Mouse (Mus musculus) layer of hippocampus, adult 2 months (tissue): ENCODE measurements around the gene Cryl1. TPM values are rescaled to one million over a fixed set of nuclear protein-coding genes. Genes with fewer than 3 reads are reported as not detected.

ENCODE experiments used
- DNase-seq, 2 experiments: peaks; one replicate each; pipeline ENCODE4 v3.0.0; 2022; ENCODE audit warnings: low spot score in 2 of 2
- H3K27ac ChIP-seq: fragments of 200-600 bp; 2 replicates; pipeline ENCODE4 v1.8.1; 2022
- H3K4me3 ChIP-seq: fragments of 200-600 bp; 2 replicates; pipeline ENCODE4 v1.8.1; 2022; ENCODE audit warnings: mild to moderate bottlenecking
- CTCF ChIP-seq: fragments of 200-600 bp; conservative IDR thresholded peaks from 2 replicates; pipeline ENCODE4 v1.8.1; 2022; ENCODE audit warnings: antibody characterized with exemption, mild to moderate bottlenecking, moderate library complexity
- total RNA-seq, 2 experiments: library from RNA; stranded (reverse); gene quantifications; 2 replicates each; pipeline ENCODE4 v1.2.3; 2021

Cryl1 gene
- total RNA-seq, 2 experiments from 2014 or later: 18.2 to 21.5 TPM

- Histone ChIP-seq H3K27ac (no peak overlapping the region), H3K4me3 (no peak overlapping the region; the same call in 1 of the 2 replicates)
- DNase-seq: peak; percentile 49 to 82
- peak; percentile 96 for TF ChIP-seq CTCF
Observed at GRCm38 (mm10) chr14:57362726-57363660, 35.3 kb downstream of the Cryl1 start.

GRCm38 (mm10) chr14:57357030-57357429 is 41.3 kb downstream of the Cryl1 start:
- Histone ChIP-seq H3K4me3 (no peak overlapping the region), H3K27ac (no peak overlapping the region)
- DNase-seq: no peak
- no peak for TF ChIP-seq CTCF

- TF ChIP-seq CTCF: no peak
- no peak overlapping the region for H3K4me3 ChIP-seq
- no peak for DNase-seq
- H3K27ac ChIP-seq: no peak overlapping the region
Observed at GRCm38 (mm10) chr14:57351521-57352235, 46.7 kb downstream of the Cryl1 start.

- TF ChIP-seq CTCF: no peak
- Histone ChIP-seq H3K27ac (no peak overlapping the region), H3K4me3 (no peak overlapping the region)
- no peak for DNase-seq
Observed at GRCm38 (mm10) chr14:57349955-57350354, 48.4 kb downstream of the Cryl1 start.

GRCm38 (mm10) chr14:57348155-57348554 is 50.2 kb downstream of the Cryl1 start:
- TF ChIP-seq CTCF: no peak
- no peak for DNase-seq
- no peak overlapping the region for H3K4me3 ChIP-seq

GRCm38 (mm10) chr14:57346135-57346534 is 52.2 kb downstream of the Cryl1 start:
- DNase-seq: no peak
- Histone ChIP-seq H3K27ac (no peak overlapping the region), H3K4me3 (no peak overlapping the region)
- TF ChIP-seq CTCF: peak; percentile 45

More at GRCm38 (mm10) chr14:57348155-57348554, 50.2 kb downstream of the Cryl1 start:
- no peak overlapping the region for H3K27ac ChIP-seq

- Histone ChIP-seq H3K27ac (no peak overlapping the region), H3K4me3 (no peak overlapping the region; the same call in 1 of the 2 replicates)
- no peak for DNase-seq
- no peak for TF ChIP-seq CTCF
Observed at GRCm38 (mm10) chr14:57344781-57345492, 53.4 kb downstream of the Cryl1 start.

- H3K27ac ChIP-seq: no peak overlapping the region
Observed at GRCm38 (mm10) chr14:57343057-57343750, 55.1 kb downstream of the Cryl1 start.

GRCm38 (mm10) chr14:57342316-57343055 is 55.8 kb downstream of the Cryl1 start:
- no peak for TF ChIP-seq CTCF
- Histone ChIP-seq H3K27ac (no peak overlapping the region), H3K4me3 (no peak overlapping the region)
- no peak for DNase-seq

More at GRCm38 (mm10) chr14:57343057-57343750, 55.1 kb downstream of the Cryl1 start:
- TF ChIP-seq CTCF: no peak
- H3K4me3 ChIP-seq: no peak overlapping the region
- no peak for DNase-seq

- no peak overlapping the region for H3K4me3 ChIP-seq
- no peak for TF ChIP-seq CTCF
- H3K27ac ChIP-seq: no peak overlapping the region
- no peak for DNase-seq
Observed at GRCm38 (mm10) chr14:57338666-57339065, 59.7 kb downstream of the Cryl1 start.

GRCm38 (mm10) chr14:57334833-57335232 is 63.5 kb downstream of the Cryl1 start:
- no peak overlapping the region for H3K27ac ChIP-seq
- H3K4me3 ChIP-seq: no peak overlapping the region
- TF ChIP-seq CTCF: peak; percentile 76
- no peak for DNase-seq
